Mouse (Mus musculus) stomach, postnatal 0 days (tissue): Measurements from ENCODE around the gene Eps8. TPM values are rescaled to one million over a fixed set of nuclear protein-coding genes. Genes with fewer than 3 reads are reported as not detected.

ENCODE experiments used
- ATAC-seq: fragments of 200-750 bp; cut with Nextera tagmentation; 2 replicates; pipeline ENCODE4 v1.8.0; 2017; ENCODE audit not compliant: low FRiP score, low TSS enrichment
- DNase-seq: peaks from one replicate; pipeline ENCODE4 v3.0.0-alpha.2; 2016; ENCODE audit warnings: low spot score
- H3K27ac ChIP-seq: fragments of 300-500 bp; sonication (generic); replicated peaks from 2 replicates; pipeline ENCODE4 v1.5.1; 2014; ENCODE audit warnings: mild to moderate bottlenecking, control low read depth
- H3K27me3 ChIP-seq: fragments of 300-500 bp; sonication (generic); 2 replicates; pipeline ENCODE4 v1.6.1; 2014; ENCODE audit warnings: low read length; ENCODE audit not compliant: control insufficient read depth, insufficient read depth
- H3K36me3 ChIP-seq: fragments of 300-500 bp; sonication (generic); 2 replicates; pipeline ENCODE4 v1.6.1; 2014; ENCODE audit warnings: low read length, mixed read lengths; ENCODE audit not compliant: control insufficient read depth, insufficient read depth
- H3K4me1 ChIP-seq: fragments of 300-500 bp; sonication (generic); replicated peaks from 2 replicates; pipeline ENCODE4 v1.6.1; 2014; ENCODE audit warnings: antibody characterized with exemption; ENCODE audit not compliant: control insufficient read depth, insufficient read depth
- H3K4me2 ChIP-seq: fragments of 300-500 bp; sonication (generic); replicated peaks from 2 replicates; pipeline ENCODE4 v1.6.1; 2014; ENCODE audit warnings: low read depth, mild to moderate bottlenecking, control low read depth, moderate library complexity
- H3K4me3 ChIP-seq: fragments of 300-500 bp; sonication (generic); 2 replicates; pipeline ENCODE4 v1.5.1; 2014; ENCODE audit warnings: low read depth, low read length, control low read depth
- H3K9ac ChIP-seq: fragments of 300-500 bp; sonication (generic); 2 replicates; pipeline ENCODE4 v1.6.1; 2014; ENCODE audit warnings: mild to moderate bottlenecking, low read length, control low read depth, mixed read lengths
- H3K9me3 ChIP-seq: fragments of 300-500 bp; sonication (generic); 2 replicates; pipeline ENCODE4 v1.6.1; 2016; ENCODE audit warnings: low read length; ENCODE audit not compliant: control insufficient read depth
- CTCF ChIP-seq: IDR thresholded peaks from 2 replicates; pipeline ENCODE4 v1.5.1; 2016; ENCODE audit warnings: antibody characterized with exemption, low read depth, mild to moderate bottlenecking, moderate library complexity
- EP300 ChIP-seq: optimal IDR thresholded peaks from 2 replicates; pipeline ENCODE3; 2016; ENCODE audit warnings: antibody characterized with exemption
- WGBS: fragments of 180-500 bp; shearing (Covaris S2); extraction: QIAGEN DNeasy Blood & Tissue Kit; methylation state at CpG from one replicate; pipeline ENCODE4 v1.1.7; 2014; 5-methylcytosine and 5-hydroxymethylcytosine counted together
- polyA plus RNA-seq: library from polyadenylated mRNA; unstranded; fragments of >200 nt; fragmentation: Nextera tagmentation; extraction: Ambion mirVana; gene quantifications from 2 replicates; pipeline ENCODE4 v1.2.1, GENCODE M21; 2015

Gene Eps8
- polyA plus RNA-seq, 1 experiment from 2014 or later, result 23.1 TPM

DNA sequence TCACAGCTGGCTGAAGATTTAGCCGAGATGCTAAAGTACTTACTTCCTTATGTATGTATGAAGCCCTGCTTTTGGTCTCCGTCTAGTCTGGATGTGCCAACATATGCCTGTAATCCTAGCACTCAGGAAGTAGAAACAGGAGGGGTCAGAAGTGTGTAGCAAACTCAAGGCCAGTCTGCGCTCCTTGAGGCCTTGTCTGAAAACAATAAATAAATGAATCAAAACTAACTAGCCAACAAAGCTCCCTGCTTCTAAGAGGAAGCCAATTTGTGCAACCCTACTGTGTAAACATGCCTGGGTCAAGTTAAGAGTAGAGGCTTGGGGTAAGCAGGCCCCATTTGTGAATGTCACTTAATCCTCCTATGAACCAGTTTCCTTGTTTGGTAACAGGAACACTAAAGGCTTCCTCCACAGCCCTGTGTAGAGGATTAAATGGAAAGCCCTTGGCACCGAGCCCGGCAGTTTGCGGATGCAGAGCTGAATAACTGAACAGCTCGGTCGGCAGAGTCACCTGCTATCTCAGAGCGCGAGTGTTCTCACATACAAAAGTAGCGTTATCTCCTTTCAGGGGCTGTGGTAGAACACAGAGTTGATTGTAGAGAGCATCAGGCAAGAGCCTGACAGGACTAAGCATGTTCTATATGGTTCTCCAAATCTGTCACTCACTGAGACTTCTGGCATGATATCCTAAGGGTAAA, 183.6 kb downstream of the Eps8 start:
- no peak for TF ChIP-seq EP300
- TF ChIP-seq CTCF, result no peak
- DNase-seq (peak; percentile 92), ATAC-seq (peak; percentile 94)
- no peaks in the 10 kb centered on the region for H3K27me3 ChIP-seq
- H3K4me3 ChIP-seq, result no peak overlapping the region
- 5% methylated on average over 11 of the region's 11 CpGs for WGBS
- H3K4me2 ChIP-seq, result no peak overlapping the region
- H3K36me3 ChIP-seq, result no peaks in the 10 kb centered on the region
- no peak overlapping the region for H3K9ac ChIP-seq
- no peaks in the 10 kb centered on the region for H3K9me3 ChIP-seq
- 0 out of 2 replicates have a peak, but pooled peaks cover 2% of the 10 kb centered on the region for H3K4me1 ChIP-seq
- H3K27ac ChIP-seq, result peak overlapping the region; percentile 61

GRCm38 (mm10) chr6:137469541-137469940, 185.1 kb downstream of the Eps8 start:
- TF ChIP-seq EP300, result no peak
- TF ChIP-seq CTCF, result peak; percentile 35; the same call in 1 of the 2 replicates
- 97% methylated on average over 4 of the region's 4 CpGs for WGBS
- no peaks in the 10 kb centered on the region for H3K9me3 ChIP-seq
- DNase-seq, result no peak
- H3K9ac ChIP-seq, result no peak overlapping the region
- no peak overlapping the region for H3K27ac ChIP-seq
- no peak for ATAC-seq
- H3K27me3 ChIP-seq, result no peaks in the 10 kb centered on the region
- no peak overlapping the region for H3K4me3 ChIP-seq
- no peak overlapping the region for H3K4me2 ChIP-seq
- 0 out of 2 replicates have a peak, but pooled peaks cover 2% of the 10 kb centered on the region for H3K4me1 ChIP-seq
- H3K36me3 ChIP-seq, result no peaks in the 10 kb centered on the region

GRCm38 (mm10) chr6:137467696-137468095, 187.0 kb downstream of the Eps8 start:
- WGBS, result 95% methylated on average over 3 of the region's 3 CpGs
- H3K36me3 ChIP-seq, result no peaks in the 10 kb centered on the region

DNA sequence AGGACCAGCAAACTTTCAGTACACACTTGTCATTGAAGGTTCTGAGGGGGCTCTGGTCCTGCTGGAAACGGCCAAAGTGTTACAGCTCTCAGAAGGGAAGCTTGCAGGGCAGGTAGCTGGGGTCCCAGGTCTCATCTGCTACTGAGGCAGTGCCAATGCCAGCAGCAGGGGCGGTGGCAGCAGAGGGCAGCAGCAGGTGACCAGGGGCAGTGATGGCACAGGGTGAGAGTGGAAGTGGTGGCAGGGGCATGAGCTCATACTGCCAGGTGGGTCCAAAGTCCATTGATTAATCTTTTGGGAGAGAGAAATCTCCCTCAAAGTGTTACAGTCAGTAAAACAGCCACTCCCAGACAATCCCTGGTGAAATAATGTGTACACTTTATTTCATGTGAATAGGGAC, 188.4 kb downstream of the Eps8 start:
- Histone ChIP-seq H3K27me3 (no peaks in the 10 kb centered on the region), H3K27ac (no peak overlapping the region), H3K4me3 (no peak overlapping the region), H3K4me2 (no peak overlapping the region), H3K9me3 (no peaks in the 10 kb centered on the region), H3K36me3 (no peaks in the 10 kb centered on the region), H3K9ac (no peak overlapping the region), H3K4me1 (0 out of 2 replicates have a peak, but pooled peaks cover 2% of the 10 kb centered on the region)
- 63% methylated on average over 2 of the region's 2 CpGs for WGBS
- TF ChIP-seq EP300 (no peak), CTCF (peak; percentile 20; the same call in 1 of the 2 replicates)
- ATAC-seq (peak; percentile 56; the same call in 1 of the 2 replicates), DNase-seq (peak; percentile 58)

More at GRCm38 (mm10) chr6:137467696-137468095, 187.0 kb downstream of the Eps8 start:
- no peaks in the 10 kb centered on the region for H3K27me3 ChIP-seq
- TF ChIP-seq CTCF (no peak), EP300 (no peak)
- no peak overlapping the region for H3K27ac ChIP-seq
- H3K4me3 ChIP-seq, result no peak overlapping the region
- DNase-seq, result peak; percentile 51
- no peak for ATAC-seq
- no peak overlapping the region for H3K9ac ChIP-seq
- 0 out of 2 replicates have a peak, but pooled peaks cover 2% of the 10 kb centered on the region for H3K4me1 ChIP-seq
- H3K9me3 ChIP-seq, result no peaks in the 10 kb centered on the region
- no peak overlapping the region for H3K4me2 ChIP-seq

GRCm38 (mm10) chr6:137465253-137465652, 189.4 kb downstream of the Eps8 start:
- no peak overlapping the region for H3K4me2 ChIP-seq
- WGBS, result 28% methylated on average over 2 of the region's 2 CpGs
- no peaks in the 10 kb centered on the region for H3K4me1 ChIP-seq
- H3K36me3 ChIP-seq, result no peaks in the 10 kb centered on the region
- TF ChIP-seq EP300, result no peak
- DNase-seq, result peak; percentile 34
- 0 out of 2 replicates have a peak overlapping the region, but pooled peaks have one; percentile 53 for H3K27ac ChIP-seq
- no peak overlapping the region for H3K4me3 ChIP-seq
- no peaks in the 10 kb centered on the region for H3K9me3 ChIP-seq
- H3K9ac ChIP-seq, result no peak overlapping the region
- no peaks in the 10 kb centered on the region for H3K27me3 ChIP-seq
- ATAC-seq, result peak; percentile 47; the same call in 1 of the 2 replicates

DNA sequence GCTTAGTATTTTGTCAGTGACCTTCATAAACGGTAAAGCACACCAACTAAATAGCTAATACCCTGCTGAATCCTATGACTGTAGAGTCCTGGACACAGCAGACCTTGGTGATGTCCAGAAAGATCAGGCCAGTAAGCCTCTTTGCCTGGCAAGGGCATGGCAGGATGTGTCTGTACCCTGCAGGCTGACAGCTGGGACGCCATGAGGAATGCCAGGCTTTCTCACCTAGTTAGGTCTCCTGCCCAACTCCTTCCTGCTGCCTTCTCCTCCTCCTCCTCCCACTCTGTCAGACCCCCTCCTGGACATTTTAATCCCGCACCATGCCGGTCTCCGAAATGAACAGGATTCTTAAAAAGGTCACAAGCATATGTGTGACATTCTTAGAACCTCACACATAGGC, 190.9 kb downstream of the Eps8 start:
- H3K9ac ChIP-seq, result no peak overlapping the region
- DNase-seq, result no peak
- 90% methylated on average over 5 of the region's 5 CpGs for WGBS
- TF ChIP-seq CTCF (no peak), EP300 (no peak)
- no peak for ATAC-seq
- H3K4me3 ChIP-seq, result no peak overlapping the region
- no peaks in the 10 kb centered on the region for H3K36me3 ChIP-seq
- H3K4me2 ChIP-seq, result no peak overlapping the region
- H3K4me1 ChIP-seq, result no peaks in the 10 kb centered on the region
- no peaks in the 10 kb centered on the region for H3K9me3 ChIP-seq
- H3K27ac ChIP-seq, result no peak overlapping the region
- H3K27me3 ChIP-seq, result no peaks in the 10 kb centered on the region
